Mouse (Mus musculus): ENCODE data around the gene Surf4.
"Not testable (repeated sequence)": the region's sequence is repeated elsewhere in the genome, so short reads cannot be mapped to it uniquely, and the experiment has no call there.

The Surf4 gene

GRCm38 (mm10) chr2:26902467-26903220 lies 31.1 kb downstream of the Surf4 start, which contains the start of gene Surf6:
Surf6 (minus strand) TSS chr2:26902879.
- DNase-seq (ENCODE audit: low read depth, low spot score) = peak; percentile 98

GRCm38 (mm10) chr2:26901834-26902400 lies 31.8 kb downstream of the Surf4 start:
- DNase-seq (ENCODE audit: low read depth, low spot score) = peak; percentile 52

DNA sequence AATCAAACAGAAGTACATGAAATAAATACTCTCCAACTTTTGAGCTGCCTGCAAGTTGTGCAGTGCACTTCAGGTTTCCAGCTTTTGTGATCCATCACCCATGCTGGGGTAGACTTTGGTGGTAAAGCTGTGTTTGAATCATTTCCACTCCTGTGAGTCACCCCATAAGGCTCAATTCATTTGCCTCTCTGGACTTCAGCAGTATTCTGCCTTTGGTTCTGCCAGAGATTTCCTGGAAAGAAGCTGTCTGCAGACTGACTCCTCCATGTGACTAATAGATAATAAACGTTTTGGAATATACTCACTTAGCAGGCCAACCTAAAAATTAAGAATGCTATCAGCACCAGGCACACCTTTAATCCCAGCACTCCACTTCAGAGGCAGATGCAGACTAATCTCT lies 33.0 kb downstream of the Surf4 start:
- DNase-seq (ENCODE audit: low read depth, low spot score) = no peak

DNA sequence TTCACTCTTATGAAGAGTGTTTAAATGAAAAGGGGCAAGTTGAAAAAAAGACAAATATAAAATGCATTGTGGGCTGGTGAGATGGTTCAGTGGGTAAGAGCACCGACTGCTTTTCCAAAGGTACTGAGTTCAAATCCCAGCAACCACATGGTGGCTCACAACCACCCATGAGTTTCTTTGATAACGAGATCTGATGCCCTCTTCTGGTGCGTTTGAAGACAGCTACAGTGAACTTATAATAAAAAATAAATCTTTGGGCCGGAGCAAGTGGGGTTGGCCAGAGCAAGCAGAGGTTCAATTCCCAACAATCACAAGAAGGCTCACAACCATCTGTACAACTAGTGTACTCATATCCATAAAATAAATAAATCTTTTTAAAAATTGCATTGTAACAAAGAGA lies 37.8 kb downstream of the Surf4 start:
- no peak for DNase-seq (ENCODE audit: low read depth, low spot score)

GRCm38 (mm10) chr2:26886170-26886569 lies 47.6 kb downstream of the Surf4 start:
- DNase-seq (ENCODE audit: low read depth, low spot score) = not testable (repeated sequence)

DNA sequence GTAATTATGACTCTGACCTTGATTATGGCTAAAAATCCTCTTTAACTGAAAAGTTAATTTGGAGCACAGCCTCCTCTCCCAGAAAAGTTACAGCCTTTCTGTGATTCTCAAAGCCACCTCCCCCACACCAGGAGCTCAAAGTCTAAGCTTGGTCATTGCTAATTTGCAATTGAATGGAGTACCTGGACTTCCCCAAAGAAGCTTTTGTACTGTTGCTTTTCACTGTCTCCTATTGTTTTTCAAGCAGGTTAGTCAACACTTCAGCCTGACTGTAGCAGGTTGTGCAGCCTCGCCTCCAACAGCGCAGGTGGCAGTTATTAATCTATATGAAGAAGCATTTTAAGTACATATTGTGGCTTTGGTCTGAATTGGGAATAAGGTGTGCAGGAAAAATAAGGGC lies 48.2 kb downstream of the Surf4 start:
- not testable (repeated sequence) for DNase-seq (ENCODE audit: low read depth, low spot score)

DNA sequence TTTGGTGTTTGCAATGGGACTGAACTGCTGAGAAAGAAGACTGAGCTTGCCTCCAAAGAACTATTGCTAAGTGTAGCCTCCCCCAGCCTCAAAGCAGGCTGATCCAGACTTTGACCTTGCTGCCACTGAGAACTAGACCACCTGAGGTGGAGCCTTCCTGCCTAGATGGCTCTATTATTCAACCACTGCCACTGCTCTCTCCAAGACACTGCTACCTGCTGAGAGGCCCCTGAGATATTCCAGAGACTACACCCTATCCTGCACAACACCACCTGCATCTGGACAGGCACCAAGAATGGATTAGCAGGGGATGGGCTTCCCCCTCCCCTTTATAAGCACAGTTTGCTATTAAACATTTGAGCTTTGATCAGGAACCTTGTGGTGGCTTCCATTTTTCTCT lies 55.2 kb downstream of the Surf4 start:
- DNase-seq (ENCODE audit: low read depth, low spot score) = no peak

- DNase-seq (ENCODE audit: low read depth, low spot score) = no peak
Measured at GRCm38 (mm10) chr2:26870666-26871065, 63.1 kb downstream of the Surf4 start.
